Mouse (Mus musculus): ENCODE results near the gene Ptprs.

GRCm38 (mm10) chr17:56453251-56453650, 23.0 kb downstream of the Ptprs start:
- TF ChIP-seq CTCF (IDR thresholded peaks at IDR 0.05; ENCODE audit: insufficient read depth, low read length) = no peak
- no peak for TF ChIP-seq POLR2A (IDR thresholded peaks at IDR 0.05; ENCODE audit: borderline replicate concordance, extremely low read depth, low read depth, low read length)

Measured in lung, adult 2 months (tissue).